Mouse (Mus musculus): Measurements from ENCODE around the gene Gm45785.

Gene Gm45785

DNA sequence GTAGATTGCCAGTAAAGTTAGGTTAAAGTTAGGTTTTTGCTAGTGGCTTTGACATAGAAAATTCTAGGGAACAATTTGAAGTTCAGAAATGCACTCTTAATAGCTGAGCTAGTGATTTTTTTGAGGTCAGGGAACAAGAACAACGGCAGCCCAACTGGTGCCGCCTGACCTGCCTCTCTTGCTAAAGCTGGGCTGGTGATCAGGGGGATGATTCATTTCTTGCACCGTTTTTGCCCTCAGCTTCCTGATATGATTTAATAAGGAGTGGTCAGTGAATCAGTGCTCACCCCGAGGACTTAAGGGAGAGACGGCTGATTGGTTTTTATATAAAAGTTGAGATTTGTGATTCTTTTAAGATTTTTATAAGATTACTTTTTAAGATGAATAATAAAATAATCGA lies 24.7 kb downstream of the Gm45785 start:
- DNase-seq (ENCODE audit: low read depth, low spot score) = no peak

DNA sequence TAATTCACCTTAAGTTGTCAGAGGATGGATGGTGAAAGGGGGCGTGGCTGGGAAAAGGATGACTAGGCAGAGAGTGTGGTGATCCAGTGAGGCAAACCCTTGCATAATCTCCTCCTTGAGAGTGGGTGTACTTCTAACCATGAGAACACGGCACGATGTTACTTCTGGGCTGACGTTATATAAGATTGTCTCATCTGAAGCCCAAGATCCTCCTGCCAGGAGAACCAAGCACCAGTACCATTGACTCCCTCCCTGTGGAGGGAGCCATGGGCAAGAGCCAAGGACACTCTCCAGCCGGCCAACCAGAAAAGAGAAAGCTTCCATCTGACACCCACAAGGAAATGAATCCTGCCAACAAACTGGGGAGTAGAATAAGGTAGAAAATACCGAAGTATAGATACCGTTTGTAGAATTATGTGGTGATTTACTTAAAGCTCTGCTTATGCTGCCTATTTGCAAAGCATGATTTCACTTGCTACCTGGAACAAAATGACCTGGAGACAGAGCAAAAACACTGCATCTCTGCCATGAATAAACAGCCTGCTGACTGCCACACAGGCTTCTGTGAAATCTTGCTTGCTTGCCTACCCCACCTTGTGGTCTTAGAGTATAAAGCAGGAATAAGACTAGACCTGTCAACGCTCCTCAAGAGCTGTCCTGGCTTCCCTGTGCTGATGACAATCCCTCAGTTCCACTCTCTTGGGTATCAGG lies 27.8 kb downstream of the Gm45785 start:
- DNase-seq (ENCODE audit: low read depth, low spot score) = peak; percentile 43

DNA sequence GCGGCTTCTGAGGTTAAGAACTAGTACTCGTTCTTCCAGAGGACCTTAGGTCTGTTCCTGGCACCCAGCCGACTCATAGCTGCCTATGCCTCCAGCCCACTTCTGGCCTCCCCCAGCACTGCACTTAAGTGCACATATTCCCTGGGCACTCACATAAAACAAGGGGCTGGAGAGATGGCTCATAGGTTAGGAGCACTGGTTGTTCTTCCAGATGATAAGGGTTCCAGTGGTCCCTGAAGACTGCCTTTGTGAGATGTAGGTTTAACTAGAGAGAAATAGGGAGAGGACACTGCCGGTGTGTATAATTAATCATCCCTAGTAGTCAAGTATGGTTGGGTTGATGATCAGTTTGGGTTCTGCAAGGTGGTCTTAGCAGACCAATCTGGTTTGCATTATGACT lies 33.4 kb downstream of the Gm45785 start:
- DNase-seq (ENCODE audit: low read depth, low spot score) = no peak

DNA sequence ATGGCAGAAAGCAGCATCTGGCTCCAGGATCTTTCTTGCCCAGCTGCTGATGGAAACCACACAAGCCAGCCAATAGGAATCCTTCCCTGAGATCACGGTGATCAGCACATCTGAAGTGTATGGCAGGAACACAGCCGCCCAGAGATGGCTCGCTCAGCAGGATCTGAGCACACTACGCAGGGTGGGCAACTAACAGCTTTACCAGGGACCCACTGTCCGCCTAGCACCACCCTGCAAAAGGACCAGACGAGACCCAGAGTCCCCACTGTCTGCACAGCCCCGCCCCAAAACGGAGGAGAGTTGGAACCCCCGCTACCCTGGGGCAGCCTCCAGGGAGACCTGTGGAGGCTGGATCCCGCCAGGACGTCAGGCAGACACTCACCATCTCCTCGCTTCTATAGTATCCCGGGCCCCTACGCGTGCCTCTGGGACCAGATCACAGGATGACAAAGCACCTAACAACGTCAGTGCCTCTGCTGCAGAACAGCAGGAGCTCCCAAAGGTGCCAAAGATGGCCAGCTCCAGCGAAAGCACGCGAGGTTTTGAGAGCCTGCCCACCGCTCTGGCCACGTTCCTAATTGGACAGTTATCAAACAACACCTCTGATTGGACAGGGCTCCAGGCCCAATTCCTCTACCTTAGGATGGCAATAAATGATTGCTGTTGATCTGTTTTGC lies 34.3 kb downstream of the Gm45785 start, which contains the start of gene Zfp941:
Gene Zfp941, minus strand, starts transcription at position 526 of the 677 bp plus-strand sequence.
- DNase-seq (ENCODE audit: low read depth, low spot score) = peak; percentile 74

DNA sequence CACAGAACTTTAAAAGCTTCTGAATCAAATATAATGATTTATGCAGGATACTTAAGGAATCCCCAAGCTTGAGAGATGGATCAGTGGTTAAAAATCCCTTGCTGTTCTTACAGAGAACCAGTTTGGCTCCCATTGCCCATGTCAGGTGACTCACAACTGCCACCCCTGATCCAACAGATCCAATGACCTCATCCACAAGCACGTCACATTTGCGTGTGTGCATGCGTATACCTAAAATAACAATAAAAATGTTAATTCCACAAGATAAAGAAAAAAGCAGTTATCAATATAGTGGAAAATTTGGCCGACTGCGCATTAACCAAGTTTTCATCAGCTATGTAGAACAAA lies 34.9 kb downstream of the Gm45785 start:
- no peak for DNase-seq (ENCODE audit: low read depth, low spot score)

DNA sequence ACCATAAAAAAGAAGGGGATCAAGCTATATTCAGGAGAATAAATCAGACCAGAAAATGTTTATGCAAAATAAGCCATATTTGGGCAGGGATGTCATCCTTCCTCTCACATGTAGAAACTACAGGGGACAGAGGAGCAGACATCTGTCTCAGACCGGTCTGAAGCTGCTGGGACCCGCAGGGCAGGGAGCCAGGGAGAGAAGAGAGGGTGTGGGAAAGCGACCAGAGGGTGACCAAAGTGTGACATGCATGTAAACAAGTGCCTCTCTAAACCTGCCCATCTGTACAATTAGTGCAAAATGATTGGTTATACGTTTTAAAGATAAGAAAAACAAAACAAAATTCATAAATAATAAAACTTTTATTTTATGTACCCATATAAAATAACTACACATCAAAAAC lies 36.0 kb downstream of the Gm45785 start:
- DNase-seq (ENCODE audit: low read depth, low spot score) = no peak

DNA sequence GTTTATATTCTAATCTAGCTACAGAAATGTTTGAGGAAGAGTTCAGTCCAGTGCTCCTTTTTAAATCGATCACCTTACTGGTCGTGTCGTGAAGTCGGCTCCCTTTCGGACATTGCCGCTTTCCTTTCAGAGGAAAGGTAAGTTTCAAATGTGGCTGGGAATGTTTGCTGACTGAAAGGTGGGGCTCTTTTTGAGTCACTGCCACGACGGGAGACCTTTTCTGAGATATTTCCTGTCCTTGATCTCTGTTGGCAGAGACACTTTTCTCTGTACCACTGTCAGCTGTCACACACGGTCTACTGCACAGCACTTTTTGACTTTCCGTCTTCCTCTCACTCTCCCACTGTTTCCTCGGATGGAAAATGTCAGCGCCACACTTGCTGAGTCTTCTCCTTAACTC lies 43.3 kb downstream of the Gm45785 start:
- no peak for DNase-seq (ENCODE audit: low read depth, low spot score)

DNA sequence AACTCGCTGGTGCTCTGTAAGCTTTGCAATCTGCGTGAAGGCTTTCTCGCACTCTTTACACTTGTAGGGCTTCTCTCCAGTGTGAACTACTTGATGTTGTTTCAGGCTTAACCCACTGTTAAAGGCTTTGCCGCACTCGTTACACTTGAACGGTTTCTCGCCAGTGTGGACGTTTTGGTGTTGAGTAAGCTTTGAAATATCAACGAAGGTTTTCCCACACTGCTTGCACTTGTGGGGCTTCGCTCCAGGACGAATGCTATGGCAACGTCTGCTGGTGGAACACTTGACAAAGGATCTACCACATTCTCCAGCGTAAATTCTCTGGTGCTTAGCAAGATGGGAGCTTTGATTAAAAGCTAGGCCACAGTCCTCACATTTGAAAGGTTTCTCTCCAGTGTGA lies 44.4 kb downstream of the Gm45785 start:
- DNase-seq (ENCODE audit: low read depth, low spot score) = no peak

DNA sequence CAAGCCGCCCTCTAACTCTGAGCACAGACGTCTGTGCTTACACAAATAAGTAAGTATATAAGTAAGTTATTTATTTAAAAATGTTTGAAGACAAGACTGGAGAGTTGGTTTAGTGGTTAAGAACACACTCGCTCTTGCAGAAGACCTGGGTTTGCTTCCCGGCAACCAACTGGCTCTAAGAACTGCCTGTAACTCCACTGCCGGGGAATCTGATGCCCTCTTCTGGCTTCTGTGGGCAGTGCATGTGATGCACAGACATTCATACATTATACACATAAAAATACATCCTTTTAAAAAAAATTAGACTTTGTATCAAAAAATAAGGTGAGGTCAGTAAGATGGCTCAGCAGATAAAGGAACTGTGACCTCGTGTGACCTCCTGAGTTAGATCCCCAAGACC lies 45.6 kb downstream of the Gm45785 start:
- DNase-seq (ENCODE audit: low read depth, low spot score) = no peak

DNA sequence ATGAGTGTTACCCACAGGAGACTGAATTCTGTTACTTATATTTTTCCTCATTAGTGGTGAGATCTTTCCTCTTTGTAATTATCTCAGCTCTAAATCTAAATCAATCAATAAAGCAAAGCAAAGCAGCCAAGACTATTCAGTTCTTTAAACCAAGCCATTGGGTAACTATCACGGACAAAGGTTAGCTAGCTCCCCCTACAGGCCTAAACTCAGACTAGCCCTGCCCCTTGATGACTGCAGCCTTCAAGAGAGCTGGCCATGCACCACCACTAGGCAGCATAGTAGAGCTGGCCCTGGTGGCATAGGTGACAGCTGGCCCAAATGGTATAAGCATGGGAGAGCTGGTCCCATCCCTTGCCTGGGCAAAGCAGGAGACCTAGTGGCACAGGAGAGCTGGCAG lies 50.4 kb downstream of the Gm45785 start:
- DNase-seq (ENCODE audit: low read depth, low spot score) = peak; percentile 24

DNA sequence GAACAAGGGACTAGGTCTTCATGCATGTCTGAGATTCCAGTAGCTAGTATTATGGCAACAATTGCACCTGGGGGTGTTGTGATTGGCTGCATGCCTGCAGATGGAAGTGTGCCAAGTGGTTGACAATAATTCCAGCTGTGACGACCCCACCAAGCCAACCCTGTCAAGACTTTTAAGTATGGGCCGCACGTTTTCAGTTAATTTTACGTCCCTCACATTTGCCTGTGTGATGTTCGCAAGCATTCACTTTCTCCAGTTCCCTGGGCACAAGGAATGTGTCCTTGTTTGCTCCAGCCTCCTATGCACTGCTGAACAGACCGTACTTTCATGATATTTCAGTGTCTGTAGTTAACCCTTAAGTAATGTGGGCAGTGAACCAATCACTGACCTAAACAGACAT lies 53.5 kb downstream of the Gm45785 start:
- peak; percentile 4 for DNase-seq (ENCODE audit: low read depth, low spot score)

DNA sequence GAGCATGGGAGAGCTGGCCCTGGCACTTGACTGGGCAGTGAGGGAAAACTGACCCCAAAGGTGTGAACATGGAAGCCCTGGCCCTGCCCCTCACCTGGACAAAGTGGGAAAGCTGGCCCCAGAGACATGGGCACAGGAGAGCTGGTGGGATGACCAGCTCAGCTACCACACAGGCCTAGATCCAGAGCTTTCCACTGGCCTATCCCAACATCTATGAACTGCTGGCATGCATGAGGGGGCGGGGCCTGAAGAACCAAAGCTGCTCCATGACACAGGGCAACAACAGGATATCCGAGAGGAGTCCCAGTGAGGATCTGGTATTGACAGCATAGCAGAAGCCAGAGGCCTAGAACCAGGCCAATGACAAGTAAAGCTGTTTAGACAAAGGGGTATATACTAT lies 57.9 kb downstream of the Gm45785 start:
- no peak for DNase-seq (ENCODE audit: low read depth, low spot score)

DNA sequence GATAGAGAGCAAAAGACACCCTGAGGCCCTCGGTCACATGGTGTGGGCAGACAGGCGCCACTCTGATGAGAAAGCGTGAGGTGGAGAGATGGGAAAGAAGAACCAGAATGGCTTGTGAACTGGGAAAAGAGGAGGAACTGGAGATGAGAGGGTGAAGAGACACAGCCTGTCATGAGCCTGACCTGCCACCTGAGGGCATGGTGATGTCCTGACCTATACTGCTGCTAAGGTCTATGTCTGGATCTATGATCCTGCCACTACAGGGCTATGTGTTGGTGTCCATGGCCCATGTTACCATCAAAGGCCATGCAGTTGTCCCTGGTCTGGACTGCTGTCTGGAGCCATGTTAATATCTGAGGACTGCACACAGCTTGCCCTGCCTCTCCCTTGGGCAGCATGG lies 58.5 kb downstream of the Gm45785 start:
- no peak for DNase-seq (ENCODE audit: low read depth, low spot score)

DNA sequence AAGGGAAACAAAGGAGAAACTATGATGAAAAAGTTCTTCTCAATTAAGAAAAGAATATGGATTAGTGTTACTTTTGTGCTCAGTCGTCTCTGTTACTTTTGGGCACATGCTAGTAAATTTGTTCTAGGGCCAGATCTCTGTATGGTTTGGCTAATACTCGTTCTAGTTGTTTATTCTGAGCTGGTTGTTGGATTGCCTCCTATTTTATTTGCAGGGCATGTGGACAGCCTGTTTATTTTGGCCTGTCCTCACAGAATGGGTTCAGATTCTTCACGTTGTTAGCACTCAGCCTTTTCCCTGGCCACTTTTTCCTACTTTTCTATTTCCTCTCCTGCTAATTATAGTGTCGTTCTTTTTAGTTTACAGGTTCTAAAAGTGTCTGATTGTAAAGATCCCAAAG lies 62.6 kb downstream of the Gm45785 start:
- DNase-seq (ENCODE audit: low read depth, low spot score) = no peak

DNA sequence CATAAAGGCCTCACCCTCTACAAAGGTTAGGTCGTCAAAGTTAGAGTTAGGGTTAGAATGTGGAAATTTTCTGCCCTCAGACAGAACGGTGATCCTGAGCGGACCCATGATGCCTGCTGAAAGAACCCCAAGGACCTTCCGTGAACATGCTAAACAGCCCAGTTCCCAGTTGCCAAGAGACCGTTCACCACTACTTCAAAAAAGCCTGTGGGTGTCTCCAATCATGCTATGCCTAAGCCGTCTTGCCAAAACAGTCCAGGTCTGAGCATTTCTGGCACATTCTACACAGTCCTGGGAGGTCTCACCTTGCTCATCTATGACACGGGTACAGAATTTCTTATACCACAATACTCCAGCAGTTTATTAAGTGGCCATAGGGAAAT lies 68.1 kb downstream of the Gm45785 start:
- DNase-seq (ENCODE audit: low read depth, low spot score) = no peak

DNA sequence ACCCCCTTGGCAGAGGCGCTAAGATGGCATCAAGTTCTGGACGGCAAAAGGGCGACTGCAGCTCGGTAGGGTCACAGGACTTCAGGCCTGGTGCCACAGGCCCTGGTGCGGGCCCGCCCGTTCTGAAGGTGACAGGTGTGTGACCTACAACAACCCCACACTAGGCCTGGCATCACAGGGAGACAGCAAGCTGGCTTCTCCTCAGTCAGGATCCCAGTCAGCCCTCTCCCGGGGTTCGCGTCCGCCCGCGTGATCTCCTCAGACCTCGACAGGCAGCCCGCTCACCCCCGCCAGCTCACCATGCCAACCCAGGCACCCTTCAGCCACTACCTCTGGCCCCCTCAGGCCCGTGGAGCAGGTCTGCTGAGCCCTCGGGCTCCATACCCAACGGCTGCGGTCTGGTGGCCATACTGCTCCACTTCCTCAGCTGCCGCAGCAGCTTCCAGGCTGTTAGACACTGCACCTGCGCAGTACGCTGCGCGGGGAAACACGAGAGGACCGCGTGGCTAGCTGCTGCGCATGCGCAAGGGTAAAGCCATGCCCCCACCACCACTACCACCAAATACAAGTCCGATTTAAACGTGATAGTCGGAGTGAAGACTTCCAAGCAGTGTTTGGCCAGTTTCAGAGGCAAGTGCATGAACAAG lies 68.6 kb downstream of the Gm45785 start, which contains the start of gene Syce1:
Gene Syce1, minus strand, starts transcription at position 447 of the 647 bp plus-strand sequence.
- no peak for DNase-seq (ENCODE audit: low read depth, low spot score)

DNA sequence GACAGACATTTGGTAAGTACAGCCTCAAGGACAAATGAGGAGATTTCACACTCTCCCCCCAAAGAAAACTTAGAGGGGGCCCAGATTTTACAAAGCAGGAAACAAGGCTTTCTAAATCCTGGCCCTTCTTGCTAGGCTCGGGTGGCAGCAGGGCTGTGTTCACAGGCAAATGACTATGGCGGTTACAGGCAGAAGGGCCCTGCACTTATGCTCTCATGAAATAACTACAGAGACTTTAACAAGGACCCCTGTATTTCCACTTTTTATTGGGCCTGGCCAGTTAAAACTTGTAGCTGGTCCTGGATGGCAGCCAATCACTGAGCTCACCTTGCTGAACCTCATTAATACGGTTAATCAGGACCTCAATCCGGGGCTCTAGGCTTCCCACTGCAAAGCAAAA lies 75.6 kb downstream of the Gm45785 start:
- no peak for DNase-seq (ENCODE audit: low read depth, low spot score)

All from mesoderm, embryonic 11.5 days (tissue).